Comparison of ENCODE assay signal across 7 mouse cellular contexts in the genomic region with DNA sequence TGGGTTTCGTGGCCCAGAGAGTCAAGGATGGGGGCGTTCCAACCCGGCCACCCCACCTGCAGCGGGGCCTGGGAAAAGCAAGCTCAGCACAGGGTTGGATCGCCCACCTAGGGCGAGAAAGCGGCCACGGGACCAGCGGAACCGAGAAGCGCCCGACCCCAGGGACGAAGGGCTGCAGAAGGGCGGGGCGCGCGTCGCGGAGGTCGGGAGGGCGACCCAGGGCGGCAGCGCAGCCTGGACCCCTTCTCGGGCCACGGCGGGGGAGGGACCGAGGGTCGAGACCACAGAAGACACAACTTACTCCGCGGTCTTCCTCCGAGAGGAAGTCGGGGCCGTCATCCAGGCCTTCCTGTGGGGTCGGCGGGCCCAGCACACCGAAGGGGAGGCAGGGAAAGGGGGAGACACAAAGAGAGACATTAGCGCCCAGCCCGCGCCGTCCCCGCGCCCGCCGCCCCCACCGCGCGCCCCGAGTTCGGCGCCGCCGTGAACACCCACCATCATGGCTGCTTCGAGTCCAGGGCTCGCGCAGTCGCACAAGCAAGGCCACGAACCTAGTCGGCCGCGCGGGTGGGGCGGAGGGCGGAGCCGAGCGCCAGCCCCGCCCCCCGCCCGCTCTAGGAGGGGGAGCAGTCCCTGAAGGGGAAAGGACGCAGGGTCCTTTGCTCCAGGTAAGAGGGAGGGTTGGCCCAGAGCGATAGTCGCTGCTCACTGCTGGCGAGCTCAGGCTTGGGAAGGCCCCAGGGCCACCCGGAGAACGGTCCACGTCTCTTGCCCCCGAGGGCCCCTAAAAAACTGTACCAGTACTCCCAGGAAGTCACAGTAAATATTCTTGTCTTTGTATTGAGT. TPM values are rescaled to one million over a fixed set of nuclear protein-coding genes. Genes with fewer than 3 reads are reported as not detected.
DNase-seq lines count a peak whose midpoint lies in the region; ATAC-seq and TF ChIP-seq lines count a peak whose summit lies in the region.

A gene (minus strand): TSS at position 551 of the 846 bp plus-strand sequence.

- intact Hi-C loops in left cerebral cortex, postnatal 4 days (cut with DNase I), result no loop called here

- H3K27me3 ChIP-seq in intestine, postnatal 0 days (replicated peaks; ENCODE audit: control insufficient read depth, insufficient read depth, low read length), result no peaks in the 10 kb centered on the region
- H3K27me3 ChIP-seq in midbrain, embryonic 12.5 days, result no peaks in the 10 kb centered on the region

- WGBS in intestine, postnatal 0 days, result under 1% methylated on average over 71 of the region's 76 CpGs
- under 1% methylated on average over 75 of the region's 76 CpGs for WGBS in midbrain, embryonic 12.5 days

- peak; percentile 69 for DNase-seq in adrenal gland, adult 8-10 months
- DNase-seq in embryo, embryonic 9.5 days (ENCODE audit: extremely low spot score), result peak; percentile 91
- DNase-seq in gonadal fat pad, adult 2 months (ENCODE audit: low read depth), result no peak
- DNase-seq in left cerebral cortex, postnatal 4 days, result peak; percentile 91
- peak; percentile 60 for DNase-seq in spleen, adult 12 weeks (ENCODE audit: low spot score)

- peak within 1 kb of the TSS; percentile 99 for H3K9ac ChIP-seq in intestine, postnatal 0 days (ENCODE audit: low read depth, low read length)
- H3K9ac ChIP-seq in midbrain, embryonic 12.5 days (replicated peaks), result peak within 1 kb of the TSS; percentile 93

- 0 out of 2 replicates have a peak, but pooled peaks have one; percentile 4 for TF ChIP-seq CTCF in intestine, postnatal 0 days (IDR thresholded peaks at IDR 0.05; ENCODE audit: low read depth)

- peak within 1 kb of the TSS; percentile 80 for H3K27ac ChIP-seq in intestine, postnatal 0 days (ENCODE audit: low read depth, low read length)
- H3K27ac ChIP-seq in midbrain, embryonic 12.5 days (replicated peaks), result peak within 1 kb of the TSS; percentile 70

- no peaks in the 10 kb centered on the region for H3K9me3 ChIP-seq in intestine, postnatal 0 days (ENCODE audit: control insufficient read depth)
- no peaks in the 10 kb centered on the region for H3K9me3 ChIP-seq in midbrain, embryonic 12.5 days

- H3K4me2 ChIP-seq in intestine, postnatal 0 days (replicated peaks; ENCODE audit: low read depth), result peak within 1 kb of the TSS; percentile 88
- peak within 1 kb of the TSS; percentile 64 for H3K4me2 ChIP-seq in midbrain, embryonic 12.5 days (replicated peaks)

- peak; percentile 90 for ATAC-seq in intestine, postnatal 0 days
- peak; percentile 95 for ATAC-seq in midbrain, embryonic 12.5 days (ENCODE audit: low FRiP score, low read depth)

- peak within 1 kb of the TSS; percentile 97 for H3K4me3 ChIP-seq in intestine, postnatal 0 days (ENCODE audit: low read depth, low read length)
- H3K4me3 ChIP-seq in midbrain, embryonic 12.5 days, result peak within 1 kb of the TSS; percentile 89

- H3K4me1 ChIP-seq in intestine, postnatal 0 days (replicated peaks; ENCODE audit: control insufficient read depth, insufficient read depth, low read length), result peaks cover 6% of the 10 kb centered on the region; the same call in 1 of the 2 replicates
- peaks cover 27% of the 10 kb centered on the region for H3K4me1 ChIP-seq in midbrain, embryonic 12.5 days

- H3K36me3 ChIP-seq in intestine, postnatal 0 days (ENCODE audit: control insufficient read depth, insufficient read depth), result 0 out of 2 replicates have a peak, but pooled peaks cover 14% of the 10 kb centered on the region
- H3K36me3 ChIP-seq in midbrain, embryonic 12.5 days, result 0 out of 2 replicates have a peak, but pooled peaks cover 3% of the 10 kb centered on the region

RNA-seq across cellular contexts. Expression of the gene that starts here (rescaled TPM):
- 10 to 100 TPM; 59.4 to 81.4 (median 72.3) TPM for total RNA-seq in adrenal gland, adult 8-10 months (2022)
- 22.8 and 25.7 TPM in 2 replicates for polyA plus RNA-seq in gonadal fat pad, adult 2 months (2012; rRNA removed)
- polyA plus RNA-seq in intestine, postnatal 0 days (2015; fragmentation: Nextera tagmentation; extraction: Ambion mirVana), result 167 and 187 TPM in 2 replicates
- total RNA-seq in left cerebral cortex, postnatal 4 days (2021), result 10 to 100 TPM; 71.0 to 82.9 TPM
- polyA plus RNA-seq in midbrain, embryonic 12.5 days (2016; fragmentation: Nextera tagmentation; extraction: Ambion mirVana), result 201 and 203 TPM in 2 replicates
